In the genomic region with DNA sequence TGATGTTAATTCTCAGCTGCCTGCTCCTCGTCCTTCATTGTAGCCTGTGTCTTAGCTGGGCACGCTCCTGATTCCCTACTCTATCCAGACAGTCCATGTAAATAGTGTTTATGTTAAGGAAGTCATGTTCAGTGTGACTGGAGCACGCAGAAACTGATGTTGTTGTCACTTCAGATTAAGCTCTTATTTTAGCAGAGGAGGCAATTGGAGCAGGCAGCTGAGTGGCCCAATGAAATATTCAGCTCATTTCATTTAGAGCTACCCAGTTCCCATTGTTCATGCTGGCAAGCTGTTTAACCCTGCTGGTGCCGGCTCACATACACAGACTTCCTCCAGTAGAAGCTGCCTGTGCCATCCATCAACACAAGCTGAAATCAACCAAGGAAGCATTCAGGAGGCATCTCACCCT, we compare ENCODE assay signal across 13 mouse cellular contexts.
DNase-seq lines count a peak whose midpoint lies in the region; ATAC-seq lines count a peak whose summit lies in the region.
"Had no signal": no experiment of that assay in that cellular context is flagged by ENCODE, and none has a peak within 500 bp of the region (broad histone marks: within the 10 kb centered on the region; RNA-seq: fewer than 3 reads in every experiment).

No protein-coding gene starts in this region.

- H3K4me3 ChIP-seq in neural tube, embryonic 11.5 days (ENCODE audit: low read depth, low read length), result no peak overlapping the region
- H3K4me3 ChIP-seq in forebrain, embryonic 16.5 days (replicated peaks; ENCODE audit: low read length), result no peak overlapping the region
- H3K4me3 ChIP-seq in midbrain, embryonic 12.5 days, result no peak overlapping the region

- 0 out of 2 replicates have a peak, but pooled peaks cover 2% of the 10 kb centered on the region for H3K4me1 ChIP-seq in neural tube, embryonic 11.5 days (ENCODE audit: control insufficient read depth, insufficient read depth, low read length)
- H3K4me1 ChIP-seq in forebrain, embryonic 16.5 days (replicated peaks; ENCODE audit: control insufficient read depth, insufficient read depth, low read length), result peaks cover 13% of the 10 kb centered on the region
- H3K4me1 ChIP-seq in midbrain, embryonic 12.5 days, result peaks cover 13% of the 10 kb centered on the region

- H3K36me3 ChIP-seq in neural tube, embryonic 11.5 days (ENCODE audit: control insufficient read depth, insufficient read depth, low read length), result no peaks in the 10 kb centered on the region
- no peaks in the 10 kb centered on the region for H3K36me3 ChIP-seq in forebrain, embryonic 16.5 days (ENCODE audit: control insufficient read depth, insufficient read depth)
- H3K36me3 ChIP-seq in midbrain, embryonic 12.5 days, result no peaks in the 10 kb centered on the region

- H3K9me3 ChIP-seq in neural tube, embryonic 11.5 days (ENCODE audit: control insufficient read depth, low read length), result no peaks in the 10 kb centered on the region
- H3K9me3 ChIP-seq in forebrain, embryonic 16.5 days (ENCODE audit: control insufficient read depth, low read length), result no peaks in the 10 kb centered on the region
- H3K9me3 ChIP-seq in midbrain, embryonic 12.5 days, result no peaks in the 10 kb centered on the region

- H3K9ac ChIP-seq in neural tube, embryonic 11.5 days (ENCODE audit: low read length), result 0 out of 2 replicates have a peak overlapping the region, but pooled peaks have one; percentile 11
- H3K9ac ChIP-seq in forebrain, embryonic 16.5 days (replicated peaks; ENCODE audit: low read depth, low read length), result peak overlapping the region; percentile 15; the same call in 1 of the 2 replicates
- H3K9ac ChIP-seq in midbrain, embryonic 12.5 days (replicated peaks), result no peak overlapping the region

- H3K27ac ChIP-seq in neural tube, embryonic 11.5 days (ENCODE audit: low read depth, low read length), result peak overlapping the region; percentile 15; the same call in 1 of the 2 replicates
- peak overlapping the region; percentile 50 for H3K27ac ChIP-seq in forebrain, embryonic 16.5 days (ENCODE audit: low read length)
- peak overlapping the region; percentile 71 for H3K27ac ChIP-seq in midbrain, embryonic 12.5 days (replicated peaks)

- peak; percentile 48; the same call in 1 of the 2 replicates for ATAC-seq in neural tube, embryonic 11.5 days (ENCODE audit: insufficient read depth, low FRiP score, low TSS enrichment)
- ATAC-seq in forebrain, embryonic 16.5 days, result peak; percentile 91
- ATAC-seq in midbrain, embryonic 12.5 days (ENCODE audit: low FRiP score, low read depth), result peak; percentile 91

- no peaks in the 10 kb centered on the region for H3K27me3 ChIP-seq in neural tube, embryonic 11.5 days (ENCODE audit: control insufficient read depth, insufficient read depth, low read length)
- no peaks in the 10 kb centered on the region for H3K27me3 ChIP-seq in forebrain, embryonic 16.5 days (replicated peaks; ENCODE audit: control insufficient read depth, insufficient read depth, low read length)
- H3K27me3 ChIP-seq in midbrain, embryonic 12.5 days, result peaks cover 61% of the 10 kb centered on the region

- H3K4me2 ChIP-seq in neural tube, embryonic 11.5 days (ENCODE audit: low read depth), result no peak overlapping the region
- peak overlapping the region; percentile 20 for H3K4me2 ChIP-seq in forebrain, embryonic 16.5 days (ENCODE audit: low read length)
- peak overlapping the region; percentile 32 for H3K4me2 ChIP-seq in midbrain, embryonic 12.5 days (replicated peaks)

- WGBS in neural tube, embryonic 11.5 days, result 42% methylated on average over 4 of the region's 4 CpGs
- 5% methylated on average over 4 of the region's 4 CpGs for WGBS in forebrain, embryonic 16.5 days
- WGBS in midbrain, embryonic 12.5 days, result 17% methylated on average over 4 of the region's 4 CpGs

- peak; percentile 38 for DNase-seq in neural tube, embryonic 11.5 days (ENCODE audit: low spot score)
- no peak for DNase-seq in neural tube, embryonic 10.5 days (ENCODE audit: extremely low spot score, low spot score)
- no peak for DNase-seq in testis, postnatal 14 days (ENCODE audit: low spot score)
- no peak for DNase-seq in ovary, adult 18-20 months (ENCODE audit: low spot score)
- DNase-seq in cerebellum, adult 9-10 months, result no peak
- DNase-seq: adrenal gland, postnatal 25 days; cerebellum, adult 2 months; gastrocnemius, postnatal 10 days; kidney, postnatal 25 days; layer of hippocampus, postnatal 36 days; lung, adult 2 months had no signal

Comparison
In these comparisons a context has a peak if more than half of its experiments do, and no peak if none do; other contexts are left out.
1. H3K27ac ChIP-seq: peak in every context shown above with its lines; median percentile 71 in midbrain, embryonic 12.5 days; 50 in forebrain, embryonic 16.5 days; 15 in neural tube, embryonic 11.5 days.